Mouse (Mus musculus) kidney, embryonic 16.5 days (tissue): Measurements from ENCODE around the gene Prm3. TPM values are rescaled to one million over a fixed set of nuclear protein-coding genes. Genes with fewer than 3 reads are reported as not detected.

ENCODE experiments used
- polyA plus RNA-seq: library from polyadenylated mRNA; unstranded; fragments of >200 nt; fragmentation: Nextera tagmentation; extraction: Ambion mirVana; gene quantifications from 2 replicates; pipeline ENCODE4 v1.2.1, GENCODE M21; 2015

The Prm3 gene
- polyA plus RNA-seq, 1 experiment from 2014 or later = not detected

Other genes with a start within 250 kb of the Prm3 start
- 7.1 and 14.1 TPM in 2 replicates for gene Dexi, start 247.9 kb downstream of the Prm3 start, polyA plus RNA-seq
- 32.1 and 35.6 TPM in 2 replicates for gene Clec16a, start 245.6 kb downstream of the Prm3 start, polyA plus RNA-seq
- 5.8 and 7.3 TPM in 2 replicates for gene Socs1, start 5.4 kb downstream of the Prm3 start, polyA plus RNA-seq
- gene Tnp2, start 2.3 kb downstream of the Prm3 start, polyA plus RNA-seq = not detected in 2 replicates
- gene Prm2, start 5.2 kb upstream of the Prm3 start, polyA plus RNA-seq = not detected in 2 replicates
- not detected in 2 replicates for gene Prm1, start 14.9 kb upstream of the Prm3 start, polyA plus RNA-seq
- not detected in 2 replicates for gene Gm11172, start 22.0 kb upstream of the Prm3 start, polyA plus RNA-seq
- 2.9 and 3.5 TPM in 2 replicates for gene Rmi2, start 44.1 kb upstream of the Prm3 start, polyA plus RNA-seq